In genomic region chr12:83830424-83830823, GRCm38 (mm10) we compare ENCODE assay signal across 19 mouse cellular contexts.
"Had no signal": no experiment of that assay in that cellular context is flagged by ENCODE, and none has a peak within 500 bp of the region (broad histone marks: within the 10 kb centered on the region; RNA-seq: fewer than 3 reads in every experiment).

No protein-coding gene starts in this region.

- H3K27me3 ChIP-seq: liver, embryonic 15.5 days; midbrain, embryonic 13.5 days; neural tube, embryonic 13.5 days; neural tube, embryonic 15.5 days had no signal

- H3K4me2 ChIP-seq: liver, embryonic 15.5 days; lung, embryonic 14.5 days; midbrain, embryonic 13.5 days; neural tube, embryonic 13.5 days; neural tube, embryonic 15.5 days had no signal

- H3K36me3 ChIP-seq: neural tube, embryonic 15.5 days had no signal

- H3K4me3 ChIP-seq: liver, embryonic 15.5 days; midbrain, embryonic 10.5 days; midbrain, embryonic 13.5 days; myocyte; neural tube, embryonic 13.5 days; neural tube, embryonic 15.5 days had no signal

- H3K9ac ChIP-seq: liver, embryonic 15.5 days; lung, embryonic 14.5 days; midbrain, embryonic 13.5 days; neural tube, embryonic 13.5 days; neural tube, embryonic 15.5 days had no signal

- ATAC-seq: midbrain, embryonic 13.5 days; midbrain, embryonic 16.5 days had no signal

- H3K4me1 ChIP-seq: liver, embryonic 15.5 days; midbrain, embryonic 10.5 days; midbrain, embryonic 13.5 days; neural tube, embryonic 13.5 days; neural tube, embryonic 15.5 days had no signal

- H3K9me3 ChIP-seq: liver, embryonic 15.5 days; midbrain, embryonic 10.5 days; midbrain, embryonic 13.5 days; neural tube, embryonic 13.5 days; neural tube, embryonic 15.5 days had no signal

- DNase-seq: lung, adult 18-20 months; lung, embryonic 14.5 days; lung, postnatal 10 days; lung, postnatal 4 days; retina, postnatal 1 day; right cerebral cortex, adult 18-20 months; right cerebral cortex, postnatal 25 days; right cerebral cortex, postnatal 4 days; spleen, adult 18-20 months; thymus, adult 2 months; thymus, postnatal 25 days; thymus, postnatal 4 days had no signal

- H3K27ac ChIP-seq: liver, embryonic 15.5 days; midbrain, embryonic 10.5 days; midbrain, embryonic 13.5 days; neural tube, embryonic 13.5 days; neural tube, embryonic 15.5 days had no signal
